Mouse (Mus musculus): Measurements from ENCODE around the gene Dpp7.
A peak's percentile ranks its signal among the peaks of the same experiment; 100 is the strongest.

Dpp7 gene

DNA sequence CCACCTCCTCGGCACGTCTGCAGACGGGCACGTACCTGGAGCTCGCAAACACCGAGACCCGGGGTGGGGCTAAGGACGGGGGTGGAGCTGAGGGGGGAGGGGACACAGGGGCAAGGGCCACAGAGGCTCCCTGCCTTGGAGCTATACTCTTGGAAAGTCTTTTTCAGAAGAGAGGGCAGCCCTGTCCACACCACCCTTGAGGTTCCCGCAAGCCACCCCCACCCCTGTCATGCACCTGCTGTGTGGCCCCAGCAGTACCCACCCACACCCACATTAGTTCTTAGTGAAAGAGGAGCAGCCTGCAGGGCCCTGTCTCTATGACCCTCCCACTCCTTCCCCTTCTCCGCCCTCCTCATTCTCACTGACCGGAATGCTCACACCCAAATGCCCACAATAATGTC is 44.7 kb downstream of the Dpp7 start:
- no peak for DNase-seq (ENCODE audit: low read depth, low spot score)

DNA sequence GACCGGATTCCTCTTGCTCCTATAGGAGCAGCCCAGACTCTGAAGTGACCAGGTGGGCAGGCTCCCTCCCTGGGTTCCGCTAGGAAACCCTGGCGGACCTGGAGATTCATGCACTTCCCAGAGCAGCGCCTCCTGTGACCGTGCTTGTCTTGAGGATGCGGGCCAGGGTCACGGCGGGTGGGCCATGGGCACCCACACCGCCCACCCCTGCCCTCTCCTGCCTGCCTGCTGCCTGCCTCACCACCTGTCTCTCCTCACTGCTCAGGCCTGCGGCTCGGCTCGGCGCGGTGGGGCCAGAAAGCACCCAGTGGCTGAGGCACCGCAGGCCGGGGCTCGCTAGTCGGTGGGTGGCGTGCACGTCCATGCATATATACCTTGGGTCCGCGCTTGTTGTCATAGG is 45.2 kb downstream of the Dpp7 start:
- DNase-seq (ENCODE audit: low read depth, low spot score): no peak

DNA sequence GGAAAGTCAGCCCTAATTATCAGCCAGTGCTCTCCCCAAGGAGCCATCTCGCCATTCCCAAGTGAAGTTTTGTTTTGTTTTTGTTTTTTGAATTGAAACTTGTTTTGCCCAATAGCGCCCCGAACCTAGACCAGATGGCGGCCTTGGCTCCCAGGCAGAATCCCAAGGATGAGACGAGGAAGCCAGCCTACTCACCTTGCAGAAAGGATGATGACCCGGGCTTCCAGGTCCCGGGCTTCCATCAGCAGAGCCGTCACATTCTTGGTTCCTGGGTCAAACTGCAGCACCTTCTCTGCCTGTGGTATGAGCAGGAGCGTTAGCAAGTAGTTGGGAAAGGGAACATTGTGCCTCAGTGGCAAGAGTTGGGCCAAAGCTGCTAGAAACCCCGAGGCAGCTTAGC is 46.0 kb downstream of the Dpp7 start:
- DNase-seq (ENCODE audit: low read depth, low spot score): no peak

DNA sequence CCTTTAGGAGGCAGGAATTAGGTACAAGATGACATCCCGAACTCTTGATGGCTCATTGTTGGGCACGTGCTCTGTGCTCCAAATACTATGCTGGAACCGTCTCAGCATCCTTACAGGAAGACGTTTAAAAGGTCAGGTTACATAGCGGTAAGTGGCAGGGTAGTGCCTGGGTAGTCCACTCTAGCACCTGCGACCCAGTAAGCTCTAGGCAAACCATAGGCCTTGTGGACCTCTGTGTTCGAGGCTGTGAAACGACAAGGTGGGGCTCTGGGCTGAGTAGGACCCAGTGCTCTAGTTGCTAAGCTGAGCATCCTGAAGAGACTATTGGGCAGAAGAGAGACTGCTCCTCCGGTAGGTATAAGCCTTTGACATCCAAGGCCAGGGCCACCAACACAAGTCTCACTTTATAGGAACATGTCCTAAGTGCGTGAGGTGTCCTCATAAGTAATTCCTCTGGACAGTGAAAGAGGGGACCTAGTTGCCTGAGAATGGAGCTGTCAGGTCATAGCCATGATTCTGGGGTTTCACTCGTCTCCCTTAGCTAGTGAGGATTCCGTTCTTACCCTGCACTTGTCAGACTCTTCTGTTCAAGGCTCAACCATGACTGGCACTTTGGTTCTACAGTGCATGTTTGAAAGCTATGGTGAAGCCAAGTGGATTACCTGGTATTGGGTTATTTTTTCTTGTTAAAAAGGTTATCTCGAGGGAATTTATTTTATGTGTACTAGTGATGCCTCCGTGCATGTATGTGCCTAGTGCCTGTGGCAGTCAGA is 50.4 kb downstream of the Dpp7 start:
- DNase-seq (ENCODE audit: low read depth, low spot score): no peak

DNA sequence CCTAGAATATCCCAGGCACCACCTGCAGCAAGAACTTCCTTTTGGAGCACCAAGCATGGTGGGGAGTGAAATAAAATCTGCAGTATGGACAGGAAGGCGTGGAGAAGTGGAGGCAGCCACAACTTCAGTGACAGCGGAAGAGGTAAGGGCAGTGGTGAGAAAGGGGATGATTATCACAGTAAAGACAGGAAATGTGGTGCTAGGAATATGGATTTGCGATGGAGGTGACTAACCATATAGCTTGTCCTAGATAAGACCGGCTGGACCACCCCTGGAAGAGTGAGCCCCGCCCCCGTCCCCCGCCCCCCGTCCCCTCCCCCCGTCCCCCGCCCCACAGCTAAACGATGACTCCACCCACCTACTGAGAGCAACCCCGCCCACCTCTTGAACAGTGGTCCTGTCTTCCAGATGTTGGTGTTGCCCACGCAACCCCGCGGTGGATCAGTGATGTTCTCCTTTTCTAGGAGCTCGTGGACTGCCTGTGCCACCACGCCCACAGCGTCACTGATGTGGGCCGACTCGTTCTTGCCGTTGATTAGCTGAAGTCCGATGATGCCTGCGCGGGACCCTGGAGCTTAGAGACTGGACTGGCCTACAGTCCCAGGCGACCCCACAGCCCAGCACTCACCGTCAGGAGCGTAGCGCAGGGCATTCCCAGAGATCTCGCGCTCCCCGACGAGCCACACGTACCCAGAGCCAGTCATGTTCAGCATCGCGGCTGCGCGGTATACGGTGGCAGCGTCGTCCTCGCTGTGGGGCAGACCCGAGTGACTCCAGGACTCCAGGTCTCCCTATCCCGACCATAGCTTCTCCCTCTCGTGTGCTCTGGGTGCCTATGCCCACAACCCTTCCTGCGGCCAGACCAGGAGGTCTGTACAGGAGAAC is 51.3 kb downstream of the Dpp7 start:
- DNase-seq (ENCODE audit: low read depth, low spot score): peak; percentile 54

DNA sequence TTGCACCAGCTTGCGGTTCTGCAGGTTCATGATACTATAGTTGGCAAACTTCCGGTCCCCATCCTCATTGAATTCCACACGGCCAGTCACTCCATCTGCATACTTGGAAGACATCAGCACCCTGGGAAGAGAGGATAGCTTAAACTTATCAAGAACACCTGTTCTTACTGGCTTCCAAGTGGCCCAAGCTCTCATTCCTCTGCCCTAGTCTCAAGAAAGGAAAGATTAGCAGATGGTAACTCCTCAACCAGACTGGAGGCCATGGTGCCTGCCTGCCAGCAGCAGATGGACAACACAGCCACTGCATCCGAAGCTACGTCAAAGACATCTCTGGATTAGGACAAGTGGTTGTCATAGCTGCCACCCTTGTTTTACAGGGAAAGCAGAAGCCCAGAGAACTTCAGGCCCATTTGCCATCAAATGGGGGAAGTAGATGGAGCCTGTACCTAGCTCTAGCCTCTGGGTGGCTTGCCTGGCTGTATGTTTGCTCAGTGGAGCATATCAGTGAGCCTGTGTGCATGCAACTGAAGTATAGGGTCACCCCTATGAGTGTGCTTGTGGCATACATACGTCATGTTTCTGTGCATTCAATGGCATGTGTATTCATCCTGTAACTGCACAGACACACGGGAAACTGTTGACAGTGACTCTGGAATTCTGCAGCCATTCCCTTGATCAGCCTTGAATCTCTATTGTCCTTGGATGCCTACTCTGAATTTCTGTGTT is 52.1 kb downstream of the Dpp7 start:
- DNase-seq (ENCODE audit: low read depth, low spot score): no peak

DNA sequence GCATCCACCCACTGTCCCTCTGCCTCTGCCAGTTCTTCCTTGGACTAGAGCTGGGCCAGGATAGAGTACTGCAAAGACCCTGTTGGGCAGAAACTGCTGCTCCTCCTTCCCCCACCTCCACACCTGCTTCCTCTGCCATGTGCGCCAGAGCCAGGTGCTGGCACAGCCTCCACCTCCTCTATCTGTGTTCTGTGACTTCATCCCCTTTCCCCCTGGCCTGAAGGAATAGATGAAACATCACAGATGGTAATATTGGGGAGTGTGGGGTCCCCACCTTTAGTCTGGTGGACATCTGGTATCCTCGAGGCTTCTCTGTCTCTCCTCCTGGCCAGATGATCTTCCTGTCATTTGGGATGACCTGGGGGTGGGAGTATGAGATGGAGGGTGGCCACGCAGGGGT is 52.7 kb downstream of the Dpp7 start:
- no peak for DNase-seq (ENCODE audit: low read depth, low spot score)
